Mouse (Mus musculus): Measurements from ENCODE around the gene Kcnq2. TPM values are rescaled to one million over a fixed set of nuclear protein-coding genes. Genes with fewer than 3 reads are reported as not detected.

Kcnq2 gene
- total RNA-seq (2023): not detected

DNA sequence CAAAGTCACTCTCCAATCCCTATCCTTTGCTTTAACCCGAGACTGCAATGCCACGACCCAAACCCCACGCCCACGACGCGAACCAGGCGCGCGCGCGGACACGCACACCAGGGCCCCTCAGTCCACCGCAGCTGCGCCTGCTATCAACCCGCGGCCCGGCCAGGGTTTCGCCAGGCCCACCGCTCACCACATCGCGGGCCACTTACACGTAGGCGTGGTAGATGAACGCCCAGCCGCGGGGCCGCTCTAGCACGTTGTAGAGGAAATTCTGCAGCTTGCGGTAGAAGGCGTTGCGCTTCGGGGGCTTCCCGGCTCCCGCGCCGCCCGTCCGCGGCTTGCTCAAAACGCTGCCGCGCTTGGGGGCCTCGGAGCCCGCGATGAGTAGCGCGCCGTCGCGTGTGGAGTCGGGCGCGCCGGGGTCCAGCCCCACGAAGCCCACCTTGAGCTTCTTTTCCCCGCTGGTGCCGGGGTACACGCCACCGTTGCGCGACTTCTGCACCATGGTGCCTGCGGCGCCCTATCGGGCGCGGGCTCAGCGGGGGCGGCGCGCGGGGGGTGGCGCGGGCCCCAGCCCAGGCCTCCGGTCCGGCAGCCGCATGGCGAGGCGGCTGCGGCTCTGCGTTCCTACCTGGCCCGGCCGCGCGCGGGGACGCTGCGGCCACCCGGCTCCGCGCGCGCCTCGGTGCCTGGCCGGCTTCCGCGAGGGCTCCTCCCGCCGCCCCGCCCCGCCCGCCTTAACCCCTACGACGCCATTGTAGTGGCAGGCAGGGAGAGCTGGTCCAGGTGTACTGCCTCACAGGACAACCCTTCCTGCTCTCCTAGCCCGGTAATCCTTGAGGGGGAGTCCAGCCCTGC is at the start of gene Kcnq2:
Kcnq2 (minus strand) TSS at position 710 of the 855 bp plus-strand sequence.

DNA sequence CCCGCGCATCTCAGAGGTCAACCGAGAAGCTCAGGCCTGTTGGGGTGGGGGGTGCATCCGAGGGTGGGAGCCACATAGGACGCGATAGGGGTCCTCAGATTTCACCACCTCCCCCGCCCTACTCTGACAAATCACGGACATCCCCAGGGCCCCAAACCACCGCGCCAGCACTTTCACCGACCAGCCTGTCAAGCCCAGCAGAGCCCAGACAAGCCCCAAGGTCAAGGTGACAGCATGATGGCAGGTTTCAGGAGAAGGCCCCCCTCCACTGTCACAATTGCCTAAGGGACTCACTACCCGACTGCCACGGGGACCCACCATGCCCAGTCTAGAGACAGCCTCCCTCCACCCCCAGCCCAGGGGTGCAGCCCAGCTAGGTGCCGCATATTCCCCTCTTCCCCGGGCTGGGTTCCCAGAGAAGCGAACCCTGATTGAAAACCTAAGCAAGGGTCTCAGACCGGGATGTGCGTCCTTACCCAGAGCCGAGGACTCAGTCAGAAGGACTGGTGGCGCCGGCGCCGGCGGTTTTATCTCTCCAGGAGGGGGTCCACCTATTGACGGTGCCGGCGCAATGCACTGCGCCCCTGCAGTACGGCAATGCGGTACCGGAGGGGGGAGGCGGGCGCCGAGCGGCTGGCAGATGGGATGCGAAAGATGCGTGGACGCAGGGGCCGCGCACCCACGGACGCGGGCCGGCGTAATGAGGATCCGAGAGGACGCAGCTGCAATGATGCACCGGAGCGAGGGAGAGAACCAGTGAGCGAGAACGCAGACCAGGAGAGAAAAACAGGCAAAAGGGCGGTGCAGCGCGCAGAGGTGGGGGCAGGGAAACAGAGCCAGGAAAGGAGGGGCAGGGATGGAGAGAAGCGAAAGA is 21.4 kb upstream of the Kcnq2 start, which contains the start of gene Eef1a2:
Eef1a2 (minus strand) TSS at position 767 of the 874 bp plus-strand sequence.

DNA sequence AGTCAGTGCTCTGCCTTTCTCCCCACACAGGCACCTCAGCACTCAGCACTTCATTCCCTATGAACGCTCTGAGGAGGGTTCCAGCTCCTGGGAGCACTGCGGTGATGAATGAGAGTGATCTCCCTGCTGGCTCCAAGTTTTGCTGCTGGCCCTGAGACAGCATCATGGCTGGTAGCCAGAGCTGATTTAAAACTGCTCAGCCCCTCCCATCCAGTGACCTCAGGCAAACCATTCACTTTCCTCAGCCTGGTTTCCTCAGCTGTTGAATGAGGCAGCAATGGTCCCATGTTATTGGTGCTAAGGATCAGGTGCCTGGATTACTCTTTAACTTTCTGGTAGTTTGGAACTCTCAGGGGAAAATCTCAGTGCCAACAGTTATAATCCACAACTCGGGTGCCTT is 91.7 kb downstream of the Kcnq2 start, which contains the start of gene Chrna4:
Chrna4 (minus strand) TSS at position 110 of the 400 bp plus-strand sequence.

Other genes starting within 250 kb of the Kcnq2 start
- 10 to 100 TPM; 72.0 to 73.2 TPM for gene Ythdf1, start 214.4 kb downstream of the Kcnq2 start, total RNA-seq (2023)
- gene Birc7, start 206.3 kb downstream of the Kcnq2 start, total RNA-seq (2023): not detected
- 1 to 10 TPM in 1 of 2 experiments, not detected in 1; 3.5 TPM for gene Nkain4, start 180.6 kb downstream of the Kcnq2 start, total RNA-seq (2023)
- 10 to 100 TPM; 51.0 to 54.5 TPM for gene Arfgap1, start 168.1 kb downstream of the Kcnq2 start, total RNA-seq (2023)
- 1 to 10 TPM; 1.5 to 1.8 TPM for gene Col20a1, start 148.8 kb downstream of the Kcnq2 start, total RNA-seq (2023)
- gene Chrna4, start 91.8 kb downstream of the Kcnq2 start, total RNA-seq (2023): not detected
- not detected for gene Eef1a2, start 21.7 kb upstream of the Kcnq2 start, total RNA-seq (2023)
- 10 to 100 TPM; 61.3 to 68.4 TPM for gene Ppdpf, start 51.9 kb upstream of the Kcnq2 start, total RNA-seq (2023)
- under 1 TPM in 1 of 2 experiments, not detected in 1; 0.34 TPM for gene Ptk6, start 67.5 kb upstream of the Kcnq2 start, total RNA-seq (2023)
- not detected for gene Srms, start 77.9 kb upstream of the Kcnq2 start, total RNA-seq (2023)
- not detected for gene Fndc11, start 84.7 kb upstream of the Kcnq2 start, total RNA-seq (2023)
- 10 to 100 TPM; 57.6 to 57.7 TPM for gene Helz2, start 106.7 kb upstream of the Kcnq2 start, total RNA-seq (2023)
- 10 to 100 TPM; 26.5 to 28.5 TPM for gene Gmeb2, start 152.7 kb upstream of the Kcnq2 start, total RNA-seq (2023)
- not detected for gene Stmn3, start 179.2 kb upstream of the Kcnq2 start, total RNA-seq (2023)
- 10 to 100 TPM; 24.7 to 26.6 TPM for gene Rtel1, start 184.4 kb upstream of the Kcnq2 start, total RNA-seq (2023)
- gene Zgpat, start 229.6 kb upstream of the Kcnq2 start, total RNA-seq (2023): 10 to 100 TPM; 39.2 to 39.5 TPM
- 10 to 100 TPM; 54.3 to 60.9 TPM for gene Arfrp1, start 230.1 kb upstream of the Kcnq2 start, total RNA-seq (2023)
- 10 to 100 TPM; 23.7 to 30.1 TPM for gene Lime1, start 244.8 kb upstream of the Kcnq2 start, total RNA-seq (2023)

Measured in monocyte, adult 59 days (primary cell).